Comparison of ENCODE assay signal across 30 mouse cellular contexts in genomic region chr13:41816643-41817042, GRCm38 (mm10). TPM values are rescaled to one million over a fixed set of nuclear protein-coding genes. Genes with fewer than 3 reads are reported as not detected.
"Had no signal": no experiment of that assay in that cellular context is flagged by ENCODE, and none has a peak within 500 bp of the region (broad histone marks: within the 10 kb centered on the region; RNA-seq: fewer than 3 reads in every experiment).

No protein-coding gene starts in this region.

- H3K4me3 ChIP-seq: gastrocnemius, adult 2 months; heart, adult 2 months; hindbrain, embryonic 13.5 days; hindbrain, embryonic 15.5 days; kidney, embryonic 15.5 days; limb, embryonic 13.5 days; limb, embryonic 15.5 days; liver, embryonic 12.5 days had no signal

- H3K36me3 ChIP-seq: hindbrain, embryonic 13.5 days; hindbrain, embryonic 15.5 days; kidney, embryonic 15.5 days; limb, embryonic 13.5 days; limb, embryonic 15.5 days; liver, embryonic 12.5 days had no signal

- H3K27me3 ChIP-seq: hindbrain, embryonic 13.5 days; hindbrain, embryonic 15.5 days; kidney, embryonic 15.5 days; limb, embryonic 13.5 days; limb, embryonic 15.5 days; liver, embryonic 12.5 days had no signal

- ATAC-seq: hindbrain, postnatal 0 days; liver, embryonic 12.5 days had no signal

- H3K9me3 ChIP-seq: hindbrain, embryonic 13.5 days; hindbrain, embryonic 15.5 days; kidney, embryonic 15.5 days; limb, embryonic 13.5 days; limb, embryonic 15.5 days; liver, embryonic 12.5 days had no signal

- H3K9ac ChIP-seq: hindbrain, embryonic 13.5 days; hindbrain, embryonic 15.5 days; kidney, embryonic 15.5 days; limb, embryonic 13.5 days; limb, embryonic 15.5 days; liver, embryonic 12.5 days; liver, embryonic 14.5 days had no signal

- DNase-seq: gastrocnemius, adult 2 months; gastrocnemius, postnatal 10 days; gastrocnemius, postnatal 36 days; heart, adult 2 months; heart, postnatal 14 days; heart, postnatal 36 days; kidney, adult 11 months; kidney, adult 2 months; kidney, adult 9 months; kidney, postnatal 14 days; kidney, postnatal 36 days; layer of hippocampus, adult 9-11 months; layer of hippocampus, postnatal 36 days; left cerebral cortex, postnatal 4 days had no signal

- H3K27ac ChIP-seq: gastrocnemius, adult 2 months; heart, adult 2 months; hindbrain, embryonic 13.5 days; hindbrain, embryonic 15.5 days; hindbrain, postnatal 0 days; kidney, embryonic 15.5 days; kidney, postnatal 0 days; limb, embryonic 13.5 days; limb, embryonic 15.5 days; liver, embryonic 12.5 days; liver, embryonic 14.5 days had no signal

- H3K4me2 ChIP-seq: heart, embryonic 11.5 days; hindbrain, embryonic 13.5 days; hindbrain, embryonic 15.5 days; kidney, embryonic 15.5 days; limb, embryonic 13.5 days; limb, embryonic 15.5 days; liver, embryonic 12.5 days had no signal

- H3K4me1 ChIP-seq: hindbrain, embryonic 13.5 days; hindbrain, embryonic 15.5 days; limb, embryonic 13.5 days; limb, embryonic 15.5 days; liver, embryonic 12.5 days had no signal

RNA-seq across cellular contexts. Expression of gene Adtrp, which starts 30.8 kb away (rescaled TPM):
- total RNA-seq: gastrocnemius, adult 2 months; gastrocnemius, postnatal 10 days; hematopoietic stem cell, adult 5-6 weeks; left cerebral cortex, adult 18-20 months; left cerebral cortex, postnatal 4 days had no signal
- polyA plus RNA-seq: heart, embryonic 11.5 days; heart, embryonic 14.5 days; heart, embryonic 16.5 days; hindbrain, embryonic 11.5 days; limb, embryonic 11.5 days; liver, embryonic 12.5 days had no signal
